Mouse (Mus musculus) limb, embryonic 10.5 days (tissue): ENCODE data around the gene Slc9a1. TPM values are rescaled to one million over a fixed set of nuclear protein-coding genes. Genes with fewer than 3 reads are reported as not detected.

ENCODE experiments used
- DNase-seq: peaks from one replicate; pipeline ENCODE4 v3.0.0-alpha.2; 2017; ENCODE audit warnings: low spot score
- H3K27ac ChIP-seq: fragments of 300-500 bp; sonication (generic); 2 replicates; pipeline ENCODE4 v1.5.1; 2016; ENCODE audit warnings: mild to moderate bottlenecking
- H3K27me3 ChIP-seq: fragments of 300-500 bp; sonication (generic); 2 replicates; pipeline ENCODE4 v1.6.1; 2016; ENCODE audit warnings: low read depth, mild to moderate bottlenecking; ENCODE audit not compliant: poor library complexity, severe bottlenecking
- H3K36me3 ChIP-seq: fragments of 300-500 bp; sonication (generic); 2 replicates; pipeline ENCODE4 v1.6.1; 2016; ENCODE audit warnings: mild to moderate bottlenecking, moderate library complexity
- H3K4me1 ChIP-seq: fragments of 300-500 bp; sonication (generic); 2 replicates; pipeline ENCODE4 v1.6.1; 2016
- H3K4me3 ChIP-seq: fragments of 300-500 bp; sonication (generic); 2 replicates; pipeline ENCODE4 v1.5.1; 2016; ENCODE audit warnings: mild to moderate bottlenecking, moderate library complexity
- H3K9me3 ChIP-seq: fragments of 300-500 bp; sonication (generic); replicated peaks from 2 replicates; pipeline ENCODE4 v1.6.1; 2016; ENCODE audit warnings: mild to moderate bottlenecking
- WGBS: fragments of 180-500 bp; shearing (Covaris S2); methylation state at CpG from one replicate; pipeline ENCODE4 v1.1.7; 2016; 5-methylcytosine and 5-hydroxymethylcytosine counted together
- polyA plus RNA-seq: library from polyadenylated mRNA; unstranded; fragments of >200 nt; fragmentation: Nextera tagmentation; extraction: Ambion mirVana; gene quantifications from 2 replicates; pipeline ENCODE4 v1.2.1, GENCODE M21; 2016

Slc9a1 gene
- polyA plus RNA-seq, 1 experiment from 2014 or later: 9.0 TPM

GRCm38 (mm10) chr4:133412575-133413540 is 43.4 kb downstream of the Slc9a1 start:
- peaks cover 71% of the 10 kb centered on the region for H3K36me3 ChIP-seq
- H3K4me3 ChIP-seq: no peak overlapping the region
- H3K27ac ChIP-seq: no peak overlapping the region

GRCm38 (mm10) chr4:133413617-133414016 is 44.1 kb downstream of the Slc9a1 start:
- Histone ChIP-seq H3K36me3 (peaks cover 79% of the 10 kb centered on the region), H3K4me1 (no peaks in the 10 kb centered on the region), H3K9me3 (no peaks in the 10 kb centered on the region), H3K27ac (no peak overlapping the region), H3K4me3 (no peak overlapping the region), H3K27me3 (no peaks in the 10 kb centered on the region)
- no peak for DNase-seq
- 91% methylated on average over 7 of the region's 7 CpGs for WGBS

More at GRCm38 (mm10) chr4:133412575-133413540, 43.4 kb downstream of the Slc9a1 start:
- Histone ChIP-seq H3K9me3 (no peaks in the 10 kb centered on the region), H3K27me3 (no peaks in the 10 kb centered on the region), H3K4me1 (peaks cover 6% of the 10 kb centered on the region)
- WGBS: 93% methylated on average over 16 of the region's 16 CpGs
- no peak for DNase-seq

- Histone ChIP-seq H3K4me1 (0 out of 2 replicates have a peak, but pooled peaks cover 3% of the 10 kb centered on the region), H3K36me3 (peaks cover 86% of the 10 kb centered on the region), H3K4me3 (no peak overlapping the region), H3K9me3 (no peaks in the 10 kb centered on the region), H3K27me3 (no peaks in the 10 kb centered on the region), H3K27ac (no peak overlapping the region)
- DNase-seq: no peak
- WGBS: 64% methylated on average over 4 of the region's 4 CpGs
Measured at GRCm38 (mm10) chr4:133414920-133415319, 45.4 kb downstream of the Slc9a1 start.

GRCm38 (mm10) chr4:133419312-133420004 is 50.0 kb downstream of the Slc9a1 start:
- no peak overlapping the region for H3K27ac ChIP-seq
- no peaks in the 10 kb centered on the region for H3K27me3 ChIP-seq
- peak; percentile 72 for DNase-seq
- no peak overlapping the region for H3K4me3 ChIP-seq
- peaks cover 90% of the 10 kb centered on the region for H3K36me3 ChIP-seq
- WGBS: 71% methylated on average over 14 of the region's 14 CpGs
- H3K9me3 ChIP-seq: no peaks in the 10 kb centered on the region
- 0 out of 2 replicates have a peak, but pooled peaks cover 8% of the 10 kb centered on the region for H3K4me1 ChIP-seq

- no peaks in the 10 kb centered on the region for H3K9me3 ChIP-seq
- no peak overlapping the region for H3K4me3 ChIP-seq
- peaks cover 65% of the 10 kb centered on the region for H3K36me3 ChIP-seq
- peaks cover 23% of the 10 kb centered on the region for H3K4me1 ChIP-seq
- 87% methylated on average over 12 of the region's 12 CpGs for WGBS
- no peak overlapping the region for H3K27ac ChIP-seq
- H3K27me3 ChIP-seq: no peaks in the 10 kb centered on the region
- DNase-seq: no peak
Measured at GRCm38 (mm10) chr4:133421989-133422388, 52.5 kb downstream of the Slc9a1 start.

GRCm38 (mm10) chr4:133422601-133423000 is 53.1 kb downstream of the Slc9a1 start:
- no peaks in the 10 kb centered on the region for H3K27me3 ChIP-seq
- WGBS: 89% methylated on average over 15 of the region's 15 CpGs
- no peak overlapping the region for H3K4me3 ChIP-seq
- peaks cover 59% of the 10 kb centered on the region for H3K36me3 ChIP-seq
- H3K4me1 ChIP-seq: peaks cover 29% of the 10 kb centered on the region
- no peaks in the 10 kb centered on the region for H3K9me3 ChIP-seq
- no peak overlapping the region for H3K27ac ChIP-seq
- DNase-seq: no peak

- DNase-seq: peak; percentile 69
- Histone ChIP-seq H3K27ac (no peak overlapping the region), H3K4me1 (peaks cover 32% of the 10 kb centered on the region), H3K27me3 (no peaks in the 10 kb centered on the region), H3K4me3 (no peak overlapping the region), H3K9me3 (no peaks in the 10 kb centered on the region), H3K36me3 (peaks cover 54% of the 10 kb centered on the region)
- 60% methylated on average over 6 of the region's 6 CpGs for WGBS
Measured at GRCm38 (mm10) chr4:133423108-133423507, 53.6 kb downstream of the Slc9a1 start.

- Histone ChIP-seq H3K4me1 (peaks cover 35% of the 10 kb centered on the region), H3K36me3 (peaks cover 48% of the 10 kb centered on the region), H3K4me3 (no peak overlapping the region), H3K27ac (no peak overlapping the region), H3K27me3 (no peaks in the 10 kb centered on the region), H3K9me3 (no peaks in the 10 kb centered on the region)
- DNase-seq: no peak
- 84% methylated on average over 6 of the region's 6 CpGs for WGBS
Measured at GRCm38 (mm10) chr4:133423691-133424090, 54.2 kb downstream of the Slc9a1 start.

GRCm38 (mm10) chr4:133424100-133424499 is 54.6 kb downstream of the Slc9a1 start:
- H3K27ac ChIP-seq: no peak overlapping the region
- WGBS: 40% methylated on average over 4 of the region's 4 CpGs

GRCm38 (mm10) chr4:133426141-133426540 is 56.6 kb downstream of the Slc9a1 start:
- Histone ChIP-seq H3K9me3 (no peaks in the 10 kb centered on the region), H3K4me3 (no peak overlapping the region), H3K27me3 (no peaks in the 10 kb centered on the region), H3K36me3 (peaks cover 25% of the 10 kb centered on the region), H3K4me1 (peaks cover 32% of the 10 kb centered on the region), H3K27ac (peak overlapping the region; percentile 11; the same call in 1 of the 2 replicates)
- no peak for DNase-seq
- whole genome bisulfite sequencing: 77% methylated on average over 5 of the region's 5 CpGs

More at GRCm38 (mm10) chr4:133424100-133424499, 54.6 kb downstream of the Slc9a1 start:
- H3K36me3 ChIP-seq: peaks cover 46% of the 10 kb centered on the region
- H3K27me3 ChIP-seq: no peaks in the 10 kb centered on the region
- peaks cover 35% of the 10 kb centered on the region for H3K4me1 ChIP-seq
- H3K9me3 ChIP-seq: no peaks in the 10 kb centered on the region
- no peak overlapping the region for H3K4me3 ChIP-seq
- DNase-seq: peak; percentile 81

GRCm38 (mm10) chr4:133431508-133431907 is 62.0 kb downstream of the Slc9a1 start:
- Histone ChIP-seq H3K9me3 (no peaks in the 10 kb centered on the region), H3K4me1 (peaks cover 21% of the 10 kb centered on the region), H3K27me3 (no peaks in the 10 kb centered on the region), H3K27ac (no peak overlapping the region), H3K36me3 (no peaks in the 10 kb centered on the region), H3K4me3 (no peak overlapping the region)
- WGBS: 90% methylated on average over 6 of the region's 6 CpGs
- DNase-seq: no peak

- Histone ChIP-seq H3K4me1 (peaks cover 13% of the 10 kb centered on the region), H3K27ac (peak overlapping the region; percentile 59), H3K27me3 (no peaks in the 10 kb centered on the region), H3K9me3 (no peaks in the 10 kb centered on the region), H3K4me3 (peak overlapping the region; percentile 6; the same call in 1 of the 2 replicates), H3K36me3 (no peaks in the 10 kb centered on the region)
- DNase-seq: no peak
- WGBS: 22% methylated on average over 17 of the region's 17 CpGs
Measured at GRCm38 (mm10) chr4:133432560-133433171, 63.2 kb downstream of the Slc9a1 start.
